Mouse (Mus musculus): ENCODE measurements around the gene Nudt1.

- TF ChIP-seq CTCF (conservative IDR thresholded peaks at IDR 0.05; ENCODE audit: low read length) (peak; percentile 33), POU5F1 (IDR thresholded peaks at IDR 0.05; ENCODE audit: borderline replicate concordance, low read length) (no peak)
Observed at GRCm38 (mm10) chr5:140292152-140292551, 29.3 kb upstream of the Nudt1 start.
